Mouse (Mus musculus): ENCODE data around the gene 1700088E04Rik.

GRCm38 (mm10) chr15:79145522-79145921 is 4.5 kb upstream of the 1700088E04Rik start:
- TF ChIP-seq GATA1 (IDR thresholded peaks at IDR 0.05; ENCODE audit: borderline replicate concordance, low read length): no peak
- TF ChIP-seq FLI1 (IDR thresholded peaks at IDR 0.05; ENCODE audit: low read length): no peak

Measured in megakaryocyte, embryonic 14.5 days (primary cell).